Mouse (Mus musculus): ENCODE data around the gene Plxna1.

- TF ChIP-seq CTCF (conservative IDR thresholded peaks at IDR 0.05; ENCODE audit: low read length) (no peak), POU5F1 (IDR thresholded peaks at IDR 0.05; ENCODE audit: borderline replicate concordance, low read length) (no peak), NANOG (IDR thresholded peaks at IDR 0.05; ENCODE audit: borderline replicate concordance, low read length) (no peak)
Measured at GRCm38 (mm10) chr6:89344613-89345485, 17.6 kb downstream of the Plxna1 start.
